ENCODE assay signal across 8 mouse cellular contexts in the genomic region with DNA sequence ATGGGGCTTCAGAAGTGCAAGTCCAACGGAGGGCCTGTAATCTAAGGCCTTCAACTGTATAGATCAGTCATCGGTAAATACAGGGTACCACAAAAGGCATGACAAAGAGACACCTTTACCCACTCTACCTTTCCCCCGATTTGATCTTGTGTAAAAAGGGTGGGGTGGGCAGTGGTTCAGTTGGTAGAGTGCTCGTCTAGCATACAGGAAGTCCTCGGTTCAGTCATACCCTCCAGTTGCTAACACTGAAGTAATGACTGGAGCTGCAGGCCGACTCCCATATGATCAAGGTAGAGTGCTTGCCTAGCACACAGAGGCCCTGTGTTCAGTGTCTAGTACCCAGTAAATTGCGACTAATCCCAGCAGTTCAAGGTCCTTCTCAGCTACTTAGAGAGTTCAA. TPM values are rescaled to one million over a fixed set of nuclear protein-coding genes. Genes with fewer than 3 reads are reported as not detected.
DNase-seq lines count a peak whose midpoint lies in the region; ATAC-seq and TF ChIP-seq lines count a peak whose summit lies in the region.

No protein-coding gene starts in this region.

- no peak overlapping the region for H3K4me3 ChIP-seq in forebrain, embryonic 14.5 days (ENCODE audit: low read depth, low read length)
- no peak overlapping the region for H3K4me3 ChIP-seq in forebrain, embryonic 11.5 days (ENCODE audit: low read depth, low read length)
- no peak overlapping the region for H3K4me3 ChIP-seq in lung, embryonic 15.5 days
- H3K4me3 ChIP-seq in heart, postnatal 0 days (ENCODE audit: low read depth, low read length) = no peak overlapping the region

- H3K4me1 ChIP-seq in forebrain, embryonic 14.5 days (ENCODE audit: control insufficient read depth, insufficient read depth, low read length) = peaks cover 7% of the 10 kb centered on the region; the same call in 1 of the 2 replicates
- no peaks in the 10 kb centered on the region for H3K4me1 ChIP-seq in forebrain, embryonic 11.5 days (replicated peaks; ENCODE audit: control insufficient read depth, insufficient read depth, low read length)
- H3K4me1 ChIP-seq in lung, embryonic 15.5 days = peaks cover 66% of the 10 kb centered on the region
- peaks cover 55% of the 10 kb centered on the region for H3K4me1 ChIP-seq in heart, postnatal 0 days (ENCODE audit: control insufficient read depth, insufficient read depth)

- H3K9me3 ChIP-seq in forebrain, embryonic 14.5 days (replicated peaks; ENCODE audit: control insufficient read depth, low read length) = no peaks in the 10 kb centered on the region
- no peaks in the 10 kb centered on the region for H3K9me3 ChIP-seq in forebrain, embryonic 11.5 days (ENCODE audit: control insufficient read depth, low read length)
- H3K9me3 ChIP-seq in lung, embryonic 15.5 days = no peaks in the 10 kb centered on the region
- no peaks in the 10 kb centered on the region for H3K9me3 ChIP-seq in heart, postnatal 0 days (replicated peaks; ENCODE audit: control insufficient read depth, low read length)

- no peaks in the 10 kb centered on the region for H3K27me3 ChIP-seq in forebrain, embryonic 14.5 days (replicated peaks; ENCODE audit: control insufficient read depth, insufficient read depth, low read length)
- no peaks in the 10 kb centered on the region for H3K27me3 ChIP-seq in forebrain, embryonic 11.5 days (ENCODE audit: control insufficient read depth, insufficient read depth, low read length)
- H3K27me3 ChIP-seq in lung, embryonic 15.5 days = no peaks in the 10 kb centered on the region
- H3K27me3 ChIP-seq in heart, postnatal 0 days (ENCODE audit: control insufficient read depth, insufficient read depth, low read length) = no peaks in the 10 kb centered on the region

- no peak; the same call in 1 of the 2 replicates for TF ChIP-seq EP300 in heart, postnatal 0 days (IDR thresholded peaks at IDR 0.05; ENCODE audit: low read depth)

- WGBS in forebrain, embryonic 14.5 days = 83% methylated on average over 7 of the region's 7 CpGs
- 89% methylated on average over 7 of the region's 7 CpGs for WGBS in forebrain, embryonic 11.5 days
- 46% methylated on average over 7 of the region's 7 CpGs for WGBS in lung, embryonic 15.5 days
- WGBS in heart, postnatal 0 days = 40% methylated on average over 7 of the region's 7 CpGs

- no peak overlapping the region for H3K4me2 ChIP-seq in forebrain, embryonic 14.5 days (ENCODE audit: low read length)
- no peak overlapping the region for H3K4me2 ChIP-seq in forebrain, embryonic 11.5 days (ENCODE audit: low read depth, low read length, severe bottlenecking)
- H3K4me2 ChIP-seq in lung, embryonic 15.5 days = peak overlapping the region; percentile 16; the same call in 1 of the 2 replicates
- H3K4me2 ChIP-seq in heart, postnatal 0 days (ENCODE audit: low read depth, low read length) = no peak overlapping the region

- no peak for DNase-seq in forebrain, embryonic 14.5 days (ENCODE audit: low spot score)
- no peak for DNase-seq in forebrain, embryonic 11.5 days (ENCODE audit: low spot score)
- no peak for DNase-seq in lung, adult 18-20 months
- DNase-seq in heart, postnatal 0 days (ENCODE audit: low spot score) = no peak
- no peak for DNase-seq in ovary, adult 18-20 months (ENCODE audit: low spot score)
- DNase-seq in layer of hippocampus, adult 9-10 months (ENCODE audit: low spot score) = no peak

- 0 out of 2 replicates have a peak, but pooled peaks have one; percentile 12 for ATAC-seq in forebrain, embryonic 14.5 days
- ATAC-seq in forebrain, embryonic 11.5 days (replicated peaks; ENCODE audit: low FRiP score) = no peak
- peak; percentile 44 for ATAC-seq in lung, embryonic 15.5 days (ENCODE audit: borderline replicate concordance, extremely low read depth, low FRiP score, low TSS enrichment)
- ATAC-seq in heart, postnatal 0 days (ENCODE audit: insufficient read depth, low read depth) = peak; percentile 9
- peak; percentile 24; the same call in 1 of the 2 replicates for ATAC-seq in neutrophil, adult 5-6 weeks (ENCODE audit: extremely low read depth, insufficient number of reproducible peaks, low FRiP score, poor library complexity, severe bottlenecking)

- no peak for TF ChIP-seq CTCF in heart, postnatal 0 days (IDR thresholded peaks at IDR 0.05; ENCODE audit: low read depth)

- no peaks in the 10 kb centered on the region for H3K36me3 ChIP-seq in forebrain, embryonic 14.5 days (ENCODE audit: control insufficient read depth, insufficient read depth, low read length)
- no peaks in the 10 kb centered on the region for H3K36me3 ChIP-seq in forebrain, embryonic 11.5 days (ENCODE audit: control insufficient read depth, insufficient read depth, low read length)
- H3K36me3 ChIP-seq in lung, embryonic 15.5 days = no peaks in the 10 kb centered on the region
- no peaks in the 10 kb centered on the region for H3K36me3 ChIP-seq in heart, postnatal 0 days (replicated peaks; ENCODE audit: control insufficient read depth, insufficient read depth, low read length)

- peak overlapping the region; percentile 30; the same call in 1 of the 2 replicates for H3K27ac ChIP-seq in forebrain, embryonic 14.5 days (ENCODE audit: low read depth, low read length)
- no peak overlapping the region for H3K27ac ChIP-seq in forebrain, embryonic 11.5 days (ENCODE audit: low read depth, low read length)
- H3K27ac ChIP-seq in lung, embryonic 15.5 days = peak overlapping the region; percentile 93
- H3K27ac ChIP-seq in heart, postnatal 0 days (ENCODE audit: low read depth) = peak overlapping the region; percentile 96

- H3K9ac ChIP-seq in forebrain, embryonic 14.5 days (ENCODE audit: low read length) = 0 out of 2 replicates have a peak overlapping the region, but pooled peaks have one; percentile 8
- H3K9ac ChIP-seq in forebrain, embryonic 11.5 days (ENCODE audit: low read length) = no peak overlapping the region
- H3K9ac ChIP-seq in lung, embryonic 15.5 days = no peak overlapping the region
- no peak overlapping the region for H3K9ac ChIP-seq in heart, postnatal 0 days (replicated peaks; ENCODE audit: low read depth, low read length)

RNA-seq across cellular contexts. Expression of gene Ier3, which starts 7.8 kb away (rescaled TPM):
- 4.6 and 5.0 TPM in 2 replicates for polyA plus RNA-seq in forebrain, embryonic 14.5 days (2014; fragmentation: Nextera tagmentation; extraction: Ambion mirVana)
- 2.4 and 3.5 TPM in 2 replicates for polyA plus RNA-seq in forebrain, embryonic 11.5 days (2014; fragmentation: Nextera tagmentation; extraction: Ambion mirVana)
- 17.9 and 21.0 TPM in 2 replicates for polyA plus RNA-seq in lung, embryonic 15.5 days (2015; fragmentation: Nextera tagmentation; extraction: Ambion mirVana)
- 41.7 and 50.5 TPM in 2 replicates for total RNA-seq in heart, postnatal 0 days (2014; rRNA removed; ENCODE audit: low replicate concordance)
- 70.7 and 79.4 TPM in 2 replicates for polyA plus RNA-seq in heart, postnatal 0 days (2015; fragmentation: Nextera tagmentation; extraction: Ambion mirVana)
- total RNA-seq in neutrophil, adult 5-6 weeks (2017) = 74.1 and 100 TPM in 2 replicates

RNA-seq across cellular contexts. Expression of gene Flot1, which starts 9.4 kb away (rescaled TPM):
- polyA plus RNA-seq in forebrain, embryonic 14.5 days (2014; fragmentation: Nextera tagmentation; extraction: Ambion mirVana) = 68.5 and 78.2 TPM in 2 replicates
- 48.5 and 49.5 TPM in 2 replicates for polyA plus RNA-seq in forebrain, embryonic 11.5 days (2014; fragmentation: Nextera tagmentation; extraction: Ambion mirVana)
- 50.1 and 54.4 TPM in 2 replicates for polyA plus RNA-seq in lung, embryonic 15.5 days (2015; fragmentation: Nextera tagmentation; extraction: Ambion mirVana)
- 161 and 163 TPM in 2 replicates for total RNA-seq in heart, postnatal 0 days (2014; rRNA removed; ENCODE audit: low replicate concordance)
- 122 and 132 TPM in 2 replicates for polyA plus RNA-seq in heart, postnatal 0 days (2015; fragmentation: Nextera tagmentation; extraction: Ambion mirVana)
- total RNA-seq in neutrophil, adult 5-6 weeks (2017) = 172 and 193 TPM in 2 replicates

RNA-seq across cellular contexts. Expression of gene Tubb5, which starts 24.5 kb away (rescaled TPM):
- 2,004 and 2,051 TPM in 2 replicates for polyA plus RNA-seq in forebrain, embryonic 14.5 days (2014; fragmentation: Nextera tagmentation; extraction: Ambion mirVana)
- polyA plus RNA-seq in forebrain, embryonic 11.5 days (2014; fragmentation: Nextera tagmentation; extraction: Ambion mirVana) = 1,583 and 1,671 TPM in 2 replicates
- polyA plus RNA-seq in lung, embryonic 15.5 days (2015; fragmentation: Nextera tagmentation; extraction: Ambion mirVana) = 1,042 and 1,079 TPM in 2 replicates
- 1,043 and 1,325 TPM in 2 replicates for total RNA-seq in heart, postnatal 0 days (2014; rRNA removed; ENCODE audit: low replicate concordance)
- 259 and 267 TPM in 2 replicates for polyA plus RNA-seq in heart, postnatal 0 days (2015; fragmentation: Nextera tagmentation; extraction: Ambion mirVana)
- 182 and 191 TPM in 2 replicates for total RNA-seq in neutrophil, adult 5-6 weeks (2017)

RNA-seq across cellular contexts. Expression of gene Mdc1, which starts 27.7 kb away (rescaled TPM):
- polyA plus RNA-seq in forebrain, embryonic 14.5 days (2014; fragmentation: Nextera tagmentation; extraction: Ambion mirVana) = 12.2 and 14.4 TPM in 2 replicates
- polyA plus RNA-seq in forebrain, embryonic 11.5 days (2014; fragmentation: Nextera tagmentation; extraction: Ambion mirVana) = 27.2 and 29.2 TPM in 2 replicates
- 24.1 and 24.7 TPM in 2 replicates for polyA plus RNA-seq in lung, embryonic 15.5 days (2015; fragmentation: Nextera tagmentation; extraction: Ambion mirVana)
- 5.4 and 25.0 TPM in 2 replicates for total RNA-seq in heart, postnatal 0 days (2014; rRNA removed; ENCODE audit: low replicate concordance)
- polyA plus RNA-seq in heart, postnatal 0 days (2015; fragmentation: Nextera tagmentation; extraction: Ambion mirVana) = 2.3 and 3.0 TPM in 2 replicates
- total RNA-seq in neutrophil, adult 5-6 weeks (2017) = 22.5 and 30.7 TPM in 2 replicates

RNA-seq across cellular contexts. Expression of gene Nrm, which starts 47.5 kb away (rescaled TPM):
- polyA plus RNA-seq in forebrain, embryonic 14.5 days (2014; fragmentation: Nextera tagmentation; extraction: Ambion mirVana) = 23.9 and 29.6 TPM in 2 replicates
- 65.7 and 68.8 TPM in 2 replicates for polyA plus RNA-seq in forebrain, embryonic 11.5 days (2014; fragmentation: Nextera tagmentation; extraction: Ambion mirVana)
- 71.0 and 73.3 TPM in 2 replicates for polyA plus RNA-seq in lung, embryonic 15.5 days (2015; fragmentation: Nextera tagmentation; extraction: Ambion mirVana)
- 16.1 and 36.2 TPM in 2 replicates for total RNA-seq in heart, postnatal 0 days (2014; rRNA removed; ENCODE audit: low replicate concordance)
- 18.0 and 21.6 TPM in 2 replicates for polyA plus RNA-seq in heart, postnatal 0 days (2015; fragmentation: Nextera tagmentation; extraction: Ambion mirVana)
- 42.5 and 45.6 TPM in 2 replicates for total RNA-seq in neutrophil, adult 5-6 weeks (2017)
